Mouse (Mus musculus) forebrain, embryonic 15.5 days (tissue): ENCODE data around the gene Tmem185b. TPM values are rescaled to one million over a fixed set of nuclear protein-coding genes. Genes with fewer than 3 reads are reported as not detected.
A peak's percentile ranks its signal among the peaks of the same experiment; 100 is the strongest.

ENCODE experiments used
- ATAC-seq: fragments of 200-750 bp; cut with Nextera tagmentation; replicated peaks from 2 replicates; pipeline ENCODE4 v1.8.0; 2017; ENCODE audit warnings: mild to moderate bottlenecking, moderate TSS enrichment, moderate library complexity
- H3K27ac ChIP-seq: fragments of 300-500 bp; sonication (generic); replicated peaks from 2 replicates; pipeline ENCODE4 v1.5.1; 2015; ENCODE audit warnings: mild to moderate bottlenecking, inconsistent platforms
- H3K27me3 ChIP-seq: fragments of 300-500 bp; sonication (generic); 2 replicates; pipeline ENCODE4 v1.6.1; 2015; ENCODE audit warnings: inconsistent platforms
- H3K36me3 ChIP-seq: fragments of 300-500 bp; sonication (generic); 2 replicates; pipeline ENCODE4 v1.6.1; 2015; ENCODE audit warnings: mild to moderate bottlenecking, inconsistent platforms
- H3K4me1 ChIP-seq: fragments of 300-500 bp; sonication (generic); 2 replicates; pipeline ENCODE4 v1.6.1; 2015; ENCODE audit warnings: inconsistent platforms
- H3K4me2 ChIP-seq: fragments of 300-500 bp; sonication (generic); replicated peaks from 2 replicates; pipeline ENCODE4 v1.6.1; 2015; ENCODE audit warnings: mild to moderate bottlenecking, inconsistent platforms
- H3K4me3 ChIP-seq: fragments of 300-500 bp; sonication (generic); 2 replicates; pipeline ENCODE4 v1.5.1; 2015; ENCODE audit warnings: mild to moderate bottlenecking, inconsistent platforms
- H3K9ac ChIP-seq: fragments of 300-500 bp; sonication (generic); replicated peaks from 2 replicates; pipeline ENCODE4 v1.6.1; 2015; ENCODE audit warnings: mild to moderate bottlenecking, inconsistent platforms
- H3K9me3 ChIP-seq: fragments of 300-500 bp; sonication (generic); 2 replicates; pipeline ENCODE4 v1.6.1; 2016; ENCODE audit warnings: inconsistent platforms
- WGBS: fragments of 180-500 bp; shearing (Covaris S2); methylation state at CpG from one replicate; pipeline ENCODE4 v1.1.7; 2015; ENCODE audit warnings: mixed read lengths; 5-methylcytosine and 5-hydroxymethylcytosine counted together
- polyA plus RNA-seq: library from polyadenylated mRNA; unstranded; fragments of >200 nt; fragmentation: Nextera tagmentation; extraction: Ambion mirVana; gene quantifications from 2 replicates; pipeline ENCODE4 v1.2.1, GENCODE M21; 2015

The Tmem185b gene
- polyA plus RNA-seq, 1 experiment from 2014 or later: 18.8 TPM

DNA sequence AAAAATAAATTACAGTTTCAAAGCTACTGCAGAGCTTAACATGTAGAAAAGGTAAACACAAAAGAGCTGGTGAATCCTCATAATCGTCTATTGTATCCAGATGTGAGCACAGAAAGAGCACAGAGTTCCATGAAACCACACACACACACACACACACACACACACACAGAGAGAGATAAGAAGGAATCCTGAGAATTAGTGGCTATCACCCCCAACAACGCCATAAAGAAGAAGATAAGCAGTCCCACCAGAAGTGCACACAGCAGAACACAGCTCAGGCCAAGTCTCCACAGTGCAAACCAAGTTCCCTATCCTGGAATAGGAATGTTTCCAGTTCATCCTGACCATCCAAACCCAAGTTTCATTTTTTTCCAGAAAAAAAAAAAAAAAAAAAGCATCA is 19.2 kb downstream of the Tmem185b start:
- H3K9ac ChIP-seq: no peak overlapping the region
- H3K4me2 ChIP-seq: no peak overlapping the region
- no peaks in the 10 kb centered on the region for H3K36me3 ChIP-seq
- ATAC-seq: no peak
- H3K4me1 ChIP-seq: no peaks in the 10 kb centered on the region
- 95% methylated on average over 2 of the region's 2 CpGs for WGBS
- no peak overlapping the region for H3K4me3 ChIP-seq
- H3K9me3 ChIP-seq: no peaks in the 10 kb centered on the region
- H3K27ac ChIP-seq: no peak overlapping the region
- H3K27me3 ChIP-seq: no peaks in the 10 kb centered on the region

DNA sequence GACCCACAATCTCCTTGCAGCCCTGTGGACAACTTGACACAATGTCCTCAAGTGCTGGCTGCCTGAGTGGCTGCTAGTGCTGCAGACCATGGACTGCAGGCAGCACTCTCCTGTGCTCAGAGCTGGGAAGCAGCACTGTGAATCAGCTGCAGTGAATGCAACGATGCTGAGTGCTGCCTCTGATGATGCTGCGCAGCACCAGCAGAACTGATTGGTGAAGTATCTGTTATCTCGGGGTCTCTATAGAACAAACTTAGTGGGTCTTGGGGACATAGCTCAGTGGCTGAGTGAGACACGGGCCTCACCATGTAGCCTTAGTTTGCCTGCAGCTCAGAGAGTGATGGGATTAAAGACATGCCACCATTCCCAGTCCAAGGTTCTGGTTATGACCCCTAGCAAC is 19.7 kb downstream of the Tmem185b start:
- WGBS: 94% methylated on average over 4 of the region's 4 CpGs
- Histone ChIP-seq H3K27me3 (no peaks in the 10 kb centered on the region), H3K4me2 (no peak overlapping the region), H3K4me1 (no peaks in the 10 kb centered on the region), H3K9me3 (no peaks in the 10 kb centered on the region), H3K4me3 (no peak overlapping the region), H3K27ac (no peak overlapping the region), H3K36me3 (no peaks in the 10 kb centered on the region), H3K9ac (no peak overlapping the region)
- ATAC-seq: no peak

DNA sequence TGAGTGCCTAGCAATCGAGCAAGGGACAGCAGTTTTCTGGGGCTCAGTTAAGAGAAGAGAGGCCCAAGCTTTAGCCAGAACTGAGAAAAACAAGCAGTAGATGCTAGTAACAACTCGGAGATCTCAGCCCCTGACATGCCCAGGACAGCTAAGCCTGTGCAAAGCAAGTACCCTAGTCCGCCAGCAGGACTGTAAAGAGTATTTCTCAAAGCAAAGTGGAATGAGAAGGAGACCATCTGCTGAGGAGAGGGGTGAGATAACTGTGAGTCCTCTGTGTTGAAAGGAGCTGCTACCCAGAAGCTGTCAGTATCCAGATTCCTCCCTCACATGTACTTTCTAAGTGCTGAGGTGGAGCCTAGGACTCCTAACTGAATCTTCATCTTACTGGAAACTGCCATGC is 20.5 kb downstream of the Tmem185b start:
- H3K4me1 ChIP-seq: no peaks in the 10 kb centered on the region
- no peaks in the 10 kb centered on the region for H3K36me3 ChIP-seq
- H3K9me3 ChIP-seq: no peaks in the 10 kb centered on the region
- H3K9ac ChIP-seq: no peak overlapping the region
- no peak overlapping the region for H3K4me3 ChIP-seq
- no peak for ATAC-seq
- H3K4me2 ChIP-seq: no peak overlapping the region
- no peak overlapping the region for H3K27ac ChIP-seq
- H3K27me3 ChIP-seq: no peaks in the 10 kb centered on the region
- WGBS: 87% methylated on average over 3 of the region's 3 CpGs

DNA sequence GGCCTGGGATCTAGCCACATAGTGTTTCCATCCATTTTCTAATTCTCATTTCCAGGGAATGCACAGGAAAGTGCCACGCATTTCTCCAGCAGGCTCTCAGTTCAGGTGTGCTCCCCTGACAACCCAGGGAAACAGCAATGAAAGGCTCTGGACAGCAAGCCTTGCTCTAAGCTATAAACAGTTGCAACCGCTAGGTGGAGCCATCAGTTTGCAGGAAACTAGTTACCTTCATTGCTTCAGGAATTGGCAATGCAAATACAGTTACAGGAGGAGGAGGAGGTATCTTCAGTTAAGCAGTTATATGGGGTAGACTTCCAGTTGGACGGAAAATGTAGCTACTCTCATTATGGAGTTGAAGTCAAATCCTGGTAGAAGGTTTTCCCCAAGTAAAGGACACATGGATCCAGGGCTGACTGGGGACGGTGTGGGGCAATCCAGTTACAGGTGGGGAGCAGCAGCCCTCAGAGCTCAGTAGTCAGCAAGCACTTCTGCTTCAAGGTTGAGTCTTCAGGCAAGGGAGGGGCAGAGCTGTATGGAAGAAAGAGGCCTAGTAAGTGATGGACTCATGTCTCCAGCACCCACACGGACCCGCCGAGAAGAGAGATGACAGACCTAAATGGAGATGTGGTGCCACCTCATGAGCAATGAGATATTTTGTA is 22.8 kb downstream of the Tmem185b start:
- no peaks in the 10 kb centered on the region for H3K4me1 ChIP-seq
- no peak overlapping the region for H3K9ac ChIP-seq
- peak; percentile 46 for ATAC-seq
- H3K27me3 ChIP-seq: no peaks in the 10 kb centered on the region
- no peaks in the 10 kb centered on the region for H3K9me3 ChIP-seq
- no peak overlapping the region for H3K4me3 ChIP-seq
- H3K27ac ChIP-seq: no peak overlapping the region
- no peak overlapping the region for H3K4me2 ChIP-seq
- 68% methylated on average over 7 of the region's 7 CpGs for WGBS
- H3K36me3 ChIP-seq: no peaks in the 10 kb centered on the region

DNA sequence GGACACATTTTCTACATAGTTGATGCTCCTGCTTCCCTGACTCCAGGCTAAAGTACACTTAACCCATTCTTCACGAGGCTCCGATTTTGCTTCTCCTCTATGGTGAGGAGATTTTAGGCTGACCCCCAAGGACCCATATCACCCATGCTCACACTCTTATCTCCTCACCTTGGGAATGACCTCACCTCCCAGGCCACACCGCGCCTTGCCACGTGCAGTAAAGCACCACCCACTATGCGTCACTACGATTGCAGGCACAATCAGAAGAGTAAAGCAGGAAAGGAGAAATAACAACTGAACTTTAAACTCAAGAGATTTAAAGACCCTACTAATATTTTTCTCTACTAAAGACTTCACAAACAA is 23.3 kb downstream of the Tmem185b start:
- Histone ChIP-seq H3K27ac (no peak overlapping the region), H3K36me3 (no peaks in the 10 kb centered on the region), H3K9ac (no peak overlapping the region), H3K4me1 (no peaks in the 10 kb centered on the region), H3K4me2 (no peak overlapping the region), H3K4me3 (no peak overlapping the region), H3K27me3 (no peaks in the 10 kb centered on the region), H3K9me3 (no peaks in the 10 kb centered on the region)
- ATAC-seq: no peak
- 96% methylated on average over 7 of the region's 7 CpGs for WGBS

- no peak for ATAC-seq
- H3K4me2 ChIP-seq: no peak overlapping the region
Observed at GRCm38 (mm10) chr1:119550064-119550463, 24.1 kb downstream of the Tmem185b start.

GRCm38 (mm10) chr1:119551651-119552050 is 25.7 kb downstream of the Tmem185b start:
- H3K4me1 ChIP-seq: no peaks in the 10 kb centered on the region
- WGBS: 98% methylated on average over 1 of the region's 1 CpGs
- ATAC-seq: no peak

More at GRCm38 (mm10) chr1:119550064-119550463, 24.1 kb downstream of the Tmem185b start:
- H3K27me3 ChIP-seq: no peaks in the 10 kb centered on the region
- no peaks in the 10 kb centered on the region for H3K36me3 ChIP-seq
- no peak overlapping the region for H3K9ac ChIP-seq
- no peaks in the 10 kb centered on the region for H3K4me1 ChIP-seq
- WGBS: 98% methylated on average over 2 of the region's 2 CpGs
- H3K9me3 ChIP-seq: no peaks in the 10 kb centered on the region
- no peak overlapping the region for H3K27ac ChIP-seq
- no peak overlapping the region for H3K4me3 ChIP-seq

GRCm38 (mm10) chr1:119555651-119556050 is 29.7 kb downstream of the Tmem185b start:
- ATAC-seq: no peak
- no peak overlapping the region for H3K27ac ChIP-seq
- no peak overlapping the region for H3K4me2 ChIP-seq
- no peak overlapping the region for H3K9ac ChIP-seq
- no peaks in the 10 kb centered on the region for H3K27me3 ChIP-seq
- H3K4me1 ChIP-seq: no peaks in the 10 kb centered on the region
- no peaks in the 10 kb centered on the region for H3K9me3 ChIP-seq
- no peak overlapping the region for H3K4me3 ChIP-seq
- H3K36me3 ChIP-seq: peaks cover 3% of the 10 kb centered on the region; the same call in 1 of the 2 replicates
- WGBS: 81% methylated on average over 5 of the region's 5 CpGs

More at GRCm38 (mm10) chr1:119551651-119552050, 25.7 kb downstream of the Tmem185b start:
- Histone ChIP-seq H3K4me2 (no peak overlapping the region), H3K27ac (no peak overlapping the region), H3K9ac (no peak overlapping the region), H3K9me3 (no peaks in the 10 kb centered on the region), H3K4me3 (no peak overlapping the region), H3K36me3 (no peaks in the 10 kb centered on the region), H3K27me3 (no peaks in the 10 kb centered on the region)

- 0 out of 2 replicates have a peak, but pooled peaks cover 4% of the 10 kb centered on the region for H3K9me3 ChIP-seq
- H3K9ac ChIP-seq: no peak overlapping the region
- H3K4me1 ChIP-seq: no peaks in the 10 kb centered on the region
- H3K27ac ChIP-seq: no peak overlapping the region
- 86% methylated on average over 4 of the region's 4 CpGs for WGBS
- no peaks in the 10 kb centered on the region for H3K27me3 ChIP-seq
- H3K36me3 ChIP-seq: peaks cover 8% of the 10 kb centered on the region; the same call in 1 of the 2 replicates
- ATAC-seq: no peak
- H3K4me2 ChIP-seq: no peak overlapping the region
- H3K4me3 ChIP-seq: no peak overlapping the region
Observed at GRCm38 (mm10) chr1:119557641-119558395, 31.9 kb downstream of the Tmem185b start.

DNA sequence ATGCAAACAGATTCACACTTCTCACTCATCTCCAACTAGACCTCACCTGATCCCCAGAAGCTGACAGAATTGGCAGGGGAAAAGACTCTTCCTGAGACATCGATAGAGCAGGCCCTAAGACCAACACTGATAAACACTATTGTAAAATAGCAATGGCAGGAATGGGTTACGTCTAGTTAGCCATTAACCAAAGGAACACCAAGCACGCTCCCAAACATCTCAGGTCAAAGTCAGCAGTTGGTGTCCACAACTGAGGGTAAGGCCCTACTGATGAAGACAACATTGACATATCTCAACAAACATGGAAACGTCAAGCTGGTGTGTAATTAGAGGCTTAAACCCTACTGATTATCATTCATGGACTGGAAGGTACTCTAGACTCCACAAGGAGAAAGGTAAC is 39.6 kb downstream of the Tmem185b start:
- no peak for ATAC-seq
- 92% methylated on average over 4 of the region's 4 CpGs for WGBS
- H3K27ac ChIP-seq: no peak overlapping the region
- no peak overlapping the region for H3K9ac ChIP-seq
- H3K4me1 ChIP-seq: no peaks in the 10 kb centered on the region
- no peaks in the 10 kb centered on the region for H3K27me3 ChIP-seq
- no peak overlapping the region for H3K4me3 ChIP-seq
- no peak overlapping the region for H3K4me2 ChIP-seq
- H3K9me3 ChIP-seq: 0 out of 2 replicates have a peak, but pooled peaks cover 4% of the 10 kb centered on the region
- H3K36me3 ChIP-seq: peaks cover 11% of the 10 kb centered on the region; the same call in 1 of the 2 replicates

GRCm38 (mm10) chr1:119570134-119570533 is 44.2 kb downstream of the Tmem185b start:
- no peak overlapping the region for H3K27ac ChIP-seq
- 89% methylated on average over 1 of the region's 1 CpGs for WGBS
- H3K27me3 ChIP-seq: no peaks in the 10 kb centered on the region
- ATAC-seq: no peak
- no peaks in the 10 kb centered on the region for H3K4me1 ChIP-seq
- H3K9me3 ChIP-seq: no peaks in the 10 kb centered on the region
- no peak overlapping the region for H3K9ac ChIP-seq
- no peak overlapping the region for H3K4me3 ChIP-seq
- H3K4me2 ChIP-seq: no peak overlapping the region
- peaks cover 8% of the 10 kb centered on the region; the same call in 1 of the 2 replicates for H3K36me3 ChIP-seq
